Comparison of ENCODE assay signal across 29 mouse cellular contexts in genomic region chr15:101424914-101425313, GRCm38 (mm10). TPM values are rescaled to one million over a fixed set of nuclear protein-coding genes. Genes with fewer than 3 reads are reported as not detected.
DNase-seq lines count a peak whose midpoint lies in the region; ATAC-seq lines count a peak whose summit lies in the region.
"Had no signal": no experiment of that assay in that cellular context is flagged by ENCODE, and none has a peak within 500 bp of the region (broad histone marks: within the 10 kb centered on the region; RNA-seq: fewer than 3 reads in every experiment).

No protein-coding gene starts in this region.

- no peaks in the 10 kb centered on the region for H3K4me1 ChIP-seq in kidney, embryonic 14.5 days (ENCODE audit: control insufficient read depth, insufficient read depth, low read length)
- H3K4me1 ChIP-seq in lung, embryonic 16.5 days (replicated peaks; ENCODE audit: control insufficient read depth, insufficient read depth, low read length), result no peaks in the 10 kb centered on the region
- H3K4me1 ChIP-seq: embryonic facial prominence, embryonic 12.5 days; forebrain, embryonic 13.5 days; heart, embryonic 15.5 days; hindbrain, embryonic 13.5 days; liver, embryonic 13.5 days; midbrain, embryonic 12.5 days had no signal

- no peak overlapping the region for H3K27ac ChIP-seq in kidney, embryonic 14.5 days (ENCODE audit: low read depth, low read length)
- peak overlapping the region; percentile 70 for H3K27ac ChIP-seq in lung, embryonic 16.5 days (ENCODE audit: low read length)
- H3K27ac ChIP-seq: embryonic facial prominence, embryonic 12.5 days; forebrain, embryonic 13.5 days; heart, embryonic 15.5 days; hindbrain, embryonic 13.5 days; layer of hippocampus, adult 2 months; limb, embryonic 12.5 days; liver, embryonic 13.5 days; midbrain, embryonic 12.5 days had no signal

- no peaks in the 10 kb centered on the region for H3K9me3 ChIP-seq in kidney, embryonic 14.5 days (ENCODE audit: control insufficient read depth, low read length)
- H3K9me3 ChIP-seq in lung, embryonic 16.5 days (ENCODE audit: control insufficient read depth, low read length), result no peaks in the 10 kb centered on the region
- H3K9me3 ChIP-seq: embryonic facial prominence, embryonic 12.5 days; forebrain, embryonic 13.5 days; heart, embryonic 15.5 days; hindbrain, embryonic 13.5 days; limb, embryonic 12.5 days; liver, embryonic 13.5 days; midbrain, embryonic 12.5 days had no signal

- no peaks in the 10 kb centered on the region for H3K27me3 ChIP-seq in kidney, embryonic 14.5 days (ENCODE audit: control insufficient read depth, insufficient read depth, low read length)
- H3K27me3 ChIP-seq in lung, embryonic 16.5 days (ENCODE audit: control insufficient read depth, insufficient read depth, low read depth, low read length), result no peaks in the 10 kb centered on the region
- H3K27me3 ChIP-seq: embryonic facial prominence, embryonic 12.5 days; forebrain, embryonic 13.5 days; midbrain, embryonic 12.5 days had no signal

- no peak for ATAC-seq in kidney, embryonic 14.5 days (ENCODE audit: low FRiP score, low TSS enrichment)
- ATAC-seq in lung, embryonic 16.5 days (ENCODE audit: low read depth), result peak; percentile 74
- ATAC-seq: forebrain, embryonic 13.5 days had no signal

- no peak for DNase-seq in kidney, adult 11 months
- DNase-seq in NIH3T3 (ENCODE audit: low read depth), result peak; percentile 68
- peak; percentile 41 to 67 for DNase-seq in lung, postnatal 4 days
- no peak for DNase-seq in B cell, adult 2 months
- no peak for DNase-seq in T-cell, adult 2 months (ENCODE audit: low spot score)
- no peak for DNase-seq in embryo, embryonic 9.5 days (ENCODE audit: extremely low spot score)
- DNase-seq: adrenal gland, postnatal 36 days; cerebellum, adult 11 months; cerebellum, adult 9-11 months; gastrocnemius, postnatal 36 days; heart, postnatal 36 days; kidney, adult 8-10 months; kidney, postnatal 14 days; layer of hippocampus, postnatal 36 days; liver, embryonic 13.5 days; thymus, adult 2 months had no signal

- H3K9ac ChIP-seq in kidney, embryonic 14.5 days (ENCODE audit: low read depth, low read length), result 0 out of 2 replicates have a peak overlapping the region, but pooled peaks have one; percentile 4
- no peak overlapping the region for H3K9ac ChIP-seq in lung, embryonic 16.5 days (ENCODE audit: low read length)
- H3K9ac ChIP-seq: embryonic facial prominence, embryonic 12.5 days; forebrain, embryonic 13.5 days; heart, embryonic 15.5 days; hindbrain, embryonic 13.5 days; limb, embryonic 12.5 days; liver, embryonic 13.5 days; midbrain, embryonic 12.5 days had no signal

- H3K4me2 ChIP-seq in kidney, embryonic 14.5 days (replicated peaks; ENCODE audit: low read depth, low read length), result no peak overlapping the region
- H3K4me2 ChIP-seq in lung, embryonic 16.5 days (ENCODE audit: low read depth, low read length), result no peak overlapping the region
- H3K4me2 ChIP-seq: embryonic facial prominence, embryonic 12.5 days; forebrain, embryonic 13.5 days; heart, embryonic 15.5 days; hindbrain, embryonic 13.5 days; limb, embryonic 12.5 days; liver, embryonic 13.5 days; midbrain, embryonic 12.5 days had no signal

- H3K36me3 ChIP-seq in kidney, embryonic 14.5 days (ENCODE audit: control insufficient read depth, insufficient read depth, low read length), result no peaks in the 10 kb centered on the region
- no peaks in the 10 kb centered on the region; the same call in 1 of the 2 replicates for H3K36me3 ChIP-seq in lung, embryonic 16.5 days (ENCODE audit: control insufficient read depth, insufficient read depth, low read length)
- H3K36me3 ChIP-seq: embryonic facial prominence, embryonic 12.5 days; heart, embryonic 15.5 days; hindbrain, embryonic 13.5 days; limb, embryonic 12.5 days; liver, embryonic 13.5 days; midbrain, embryonic 12.5 days had no signal

- 20% methylated on average over 5 of the region's 5 CpGs for WGBS in kidney, embryonic 14.5 days
- 19% methylated on average over 5 of the region's 5 CpGs for WGBS in lung, embryonic 16.5 days

- H3K4me3 ChIP-seq in kidney, embryonic 14.5 days (ENCODE audit: low read length), result no peak overlapping the region
- H3K4me3 ChIP-seq in lung, embryonic 16.5 days (ENCODE audit: low read length), result no peak overlapping the region
- H3K4me3 ChIP-seq: embryonic facial prominence, embryonic 12.5 days; erythroblast, embryonic 14.5 days; forebrain, embryonic 13.5 days; heart, embryonic 15.5 days; hindbrain, embryonic 13.5 days; layer of hippocampus, adult 2 months; limb, embryonic 12.5 days; liver, embryonic 13.5 days; midbrain, embryonic 12.5 days had no signal

RNA-seq across cellular contexts. Expression of gene Krt87, which starts 13.7 kb away (rescaled TPM):
- not detected in 2 replicates for polyA plus RNA-seq in kidney, embryonic 14.5 days (2014; fragmentation: Nextera tagmentation; extraction: Ambion mirVana)
- 0.26 and 0.31 TPM in 2 replicates for polyA plus RNA-seq in lung, embryonic 16.5 days (2015; fragmentation: Nextera tagmentation; extraction: Ambion mirVana)
- polyA plus RNA-seq: cortical plate, adult 2 months; erythroblast, embryonic 14.5 days; forebrain, embryonic 13.5 days; heart, embryonic 15.5 days; liver, embryonic 13.5 days; neural tube, embryonic 11.5 days; spleen, adult 2 months had no signal

RNA-seq across cellular contexts. Expression of gene Krt7, which starts 14.1 kb away (rescaled TPM):
- 34.6 and 44.0 TPM in 2 replicates for polyA plus RNA-seq in kidney, embryonic 14.5 days (2014; fragmentation: Nextera tagmentation; extraction: Ambion mirVana)
- 173 and 187 TPM in 2 replicates for polyA plus RNA-seq in lung, embryonic 16.5 days (2015; fragmentation: Nextera tagmentation; extraction: Ambion mirVana)
- polyA plus RNA-seq: erythroblast, embryonic 14.5 days had no signal

RNA-seq across cellular contexts. Expression of gene Krt88, which starts 22.6 kb away (rescaled TPM):
- polyA plus RNA-seq in kidney, embryonic 14.5 days (2014; fragmentation: Nextera tagmentation; extraction: Ambion mirVana), result 0.21 TPM in 1 of 2 replicates, not detected in the other
- not detected in 2 replicates for polyA plus RNA-seq in lung, embryonic 16.5 days (2015; fragmentation: Nextera tagmentation; extraction: Ambion mirVana)
- polyA plus RNA-seq: embryonic facial prominence, embryonic 12.5 days; erythroblast, embryonic 14.5 days; forebrain, embryonic 13.5 days; heart, embryonic 15.5 days; hindbrain, embryonic 13.5 days; limb, embryonic 12.5 days; liver, embryonic 13.5 days; midbrain, embryonic 12.5 days; neural tube, embryonic 11.5 days; spleen, adult 2 months; thymus, adult 2 months had no signal

RNA-seq across cellular contexts. Expression of gene Krt81, which starts 38.6 kb away (rescaled TPM):
- polyA plus RNA-seq in kidney, embryonic 14.5 days (2014; fragmentation: Nextera tagmentation; extraction: Ambion mirVana), result not detected in 2 replicates
- polyA plus RNA-seq in lung, embryonic 16.5 days (2015; fragmentation: Nextera tagmentation; extraction: Ambion mirVana), result not detected in 2 replicates
- polyA plus RNA-seq: cortical plate, adult 2 months; embryonic facial prominence, embryonic 12.5 days; erythroblast, embryonic 14.5 days; forebrain, embryonic 13.5 days; heart, embryonic 15.5 days; hindbrain, embryonic 13.5 days; limb, embryonic 12.5 days; liver, embryonic 13.5 days; midbrain, embryonic 12.5 days; neural tube, embryonic 11.5 days; spleen, adult 2 months had no signal

RNA-seq across cellular contexts. Expression of gene Krt86, which starts 48.4 kb away (rescaled TPM):
- not detected in 2 replicates for polyA plus RNA-seq in kidney, embryonic 14.5 days (2014; fragmentation: Nextera tagmentation; extraction: Ambion mirVana)
- not detected in 2 replicates for polyA plus RNA-seq in lung, embryonic 16.5 days (2015; fragmentation: Nextera tagmentation; extraction: Ambion mirVana)
- polyA plus RNA-seq: cortical plate, adult 2 months; embryonic facial prominence, embryonic 12.5 days; erythroblast, embryonic 14.5 days; forebrain, embryonic 13.5 days; heart, embryonic 15.5 days; hindbrain, embryonic 13.5 days; limb, embryonic 12.5 days; liver, embryonic 13.5 days; midbrain, embryonic 12.5 days; neural tube, embryonic 11.5 days had no signal

Comparison
In these comparisons a context has a peak if more than half of its experiments do, and no peak if none do; other contexts are left out.
1. DNase-seq: peak in NIH3T3 (single experiment) and lung, postnatal 4 days (2 of 2); none in kidney, adult 11 months (single experiment), B cell, adult 2 months (0 of 2), T-cell, adult 2 months (single experiment) and embryo, embryonic 9.5 days (single experiment).